Mouse (Mus musculus) lung, embryonic 14.5 days (tissue): ENCODE measurements around the gene 4930548H24Rik. TPM values are rescaled to one million over a fixed set of nuclear protein-coding genes. Genes with fewer than 3 reads are reported as not detected.

ENCODE experiments used
- ATAC-seq: fragments of 200-750 bp; cut with Nextera tagmentation; 2 replicates; pipeline ENCODE4 v1.8.0; 2017; ENCODE audit warnings: mild to moderate bottlenecking, moderate TSS enrichment, moderate library complexity; ENCODE audit not compliant: insufficient read depth
- DNase-seq: peaks from one replicate; pipeline ENCODE4 v3.0.0-alpha.2; 2015
- H3K27ac ChIP-seq: fragments of 300-500 bp; sonication (generic); 2 replicates; pipeline ENCODE4 v1.5.1; 2014; ENCODE audit warnings: low read depth, mild to moderate bottlenecking, moderate library complexity
- H3K27me3 ChIP-seq: fragments of 300-500 bp; sonication (generic); 2 replicates; pipeline ENCODE4 v1.6.1; 2014; ENCODE audit warnings: low read length, control low read depth; ENCODE audit not compliant: insufficient read depth
- H3K36me3 ChIP-seq: fragments of 300-500 bp; sonication (generic); 2 replicates; pipeline ENCODE4 v1.6.1; 2014; ENCODE audit warnings: control low read depth; ENCODE audit not compliant: insufficient read depth
- H3K4me1 ChIP-seq: fragments of 300-500 bp; sonication (generic); 2 replicates; pipeline ENCODE4 v1.6.1; 2014; ENCODE audit warnings: antibody characterized with exemption, control low read depth; ENCODE audit not compliant: insufficient read depth
- H3K4me2 ChIP-seq: fragments of 300-500 bp; sonication (generic); 2 replicates; pipeline ENCODE4 v1.6.1; 2014; ENCODE audit warnings: mild to moderate bottlenecking
- H3K4me3 ChIP-seq: fragments of 300-500 bp; sonication (generic); 2 replicates; pipeline ENCODE4 v1.5.1; 2014; ENCODE audit warnings: low read depth, low read length
- H3K9ac ChIP-seq: fragments of 300-500 bp; sonication (generic); 2 replicates; pipeline ENCODE4 v1.6.1; 2014
- H3K9me3 ChIP-seq: fragments of 300-500 bp; sonication (generic); 2 replicates; pipeline ENCODE4 v1.6.1; 2016; ENCODE audit warnings: low read depth, low read length, control low read depth
- CTCF ChIP-seq: IDR thresholded peaks from 2 replicates; pipeline ENCODE4 v1.5.1; 2016; ENCODE audit warnings: antibody characterized with exemption, low read depth
- WGBS: fragments of 180-500 bp; shearing (Covaris S2); extraction: QIAGEN DNeasy Blood & Tissue Kit; methylation state at CpG from one replicate; pipeline ENCODE4 v1.1.7; 2014; 5-methylcytosine and 5-hydroxymethylcytosine counted together
- polyA plus RNA-seq: library from polyadenylated mRNA; unstranded; fragments of >200 nt; fragmentation: Nextera tagmentation; extraction: Ambion mirVana; gene quantifications from 2 replicates; pipeline ENCODE4 v1.2.1, GENCODE M21; 2014

4930548H24Rik gene
- polyA plus RNA-seq, 1 experiment from 2014 or later: 0.18 TPM

DNA sequence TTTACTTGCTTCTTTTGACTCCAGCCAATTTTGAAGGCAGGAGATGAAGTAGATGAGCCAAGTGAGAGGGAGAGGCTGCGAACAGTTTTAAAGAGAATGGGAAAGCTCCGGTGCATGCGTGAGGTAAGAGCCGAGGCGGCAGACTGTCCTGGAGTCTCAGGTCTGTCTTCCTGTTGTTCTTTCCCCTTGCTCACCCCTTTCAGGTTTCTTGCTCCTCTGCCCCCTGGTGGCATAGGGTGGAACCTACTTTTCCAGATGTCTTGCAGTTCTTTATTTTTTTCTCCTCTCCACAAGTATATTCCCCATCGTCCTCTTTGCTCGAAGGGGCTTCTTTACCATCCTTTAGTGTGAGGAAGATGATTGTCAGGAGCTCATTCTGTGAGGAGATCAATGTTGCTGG, 15.2 kb upstream of the 4930548H24Rik start:
- TF ChIP-seq CTCF: peak; percentile 73
- H3K9me3 ChIP-seq: no peaks in the 10 kb centered on the region
- H3K27ac ChIP-seq: no peak overlapping the region
- 65% methylated on average over 7 of the region's 7 CpGs for WGBS
- ATAC-seq: no peak
- DNase-seq: peak; percentile 67
- H3K4me2 ChIP-seq: no peak overlapping the region
- H3K36me3 ChIP-seq: peaks cover 84% of the 10 kb centered on the region
- H3K4me3 ChIP-seq: no peak overlapping the region
- no peak overlapping the region for H3K9ac ChIP-seq
- H3K27me3 ChIP-seq: no peaks in the 10 kb centered on the region
- H3K4me1 ChIP-seq: no peaks in the 10 kb centered on the region

DNA sequence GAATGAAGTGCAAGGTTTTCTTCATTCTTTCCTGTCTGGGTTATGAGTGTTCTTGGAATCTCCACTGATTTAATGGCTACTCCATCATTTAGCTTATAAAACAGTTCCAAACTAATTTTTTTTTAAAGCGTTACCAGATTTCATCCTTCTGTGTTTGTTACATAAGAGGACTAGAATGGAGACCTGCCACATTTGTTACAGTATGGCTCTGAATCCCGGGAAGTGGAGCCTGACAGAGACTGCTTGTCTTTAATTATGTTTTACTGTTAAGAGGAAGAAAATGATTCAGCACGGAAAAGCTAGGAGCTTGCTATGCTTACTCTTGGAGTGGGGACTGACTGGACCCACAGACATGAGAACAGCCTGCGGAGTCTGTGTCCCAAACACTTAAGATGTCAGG, 5.0 kb upstream of the 4930548H24Rik start:
- Histone ChIP-seq H3K4me3 (no peak overlapping the region), H3K9ac (no peak overlapping the region), H3K27ac (no peak overlapping the region), H3K9me3 (no peaks in the 10 kb centered on the region), H3K36me3 (peaks cover 65% of the 10 kb centered on the region), H3K27me3 (no peaks in the 10 kb centered on the region), H3K4me2 (no peak overlapping the region), H3K4me1 (no peaks in the 10 kb centered on the region)
- 77% methylated on average over 4 of the region's 4 CpGs for WGBS
- no peak for TF ChIP-seq CTCF
- no peak for DNase-seq
- ATAC-seq: no peak

DNA sequence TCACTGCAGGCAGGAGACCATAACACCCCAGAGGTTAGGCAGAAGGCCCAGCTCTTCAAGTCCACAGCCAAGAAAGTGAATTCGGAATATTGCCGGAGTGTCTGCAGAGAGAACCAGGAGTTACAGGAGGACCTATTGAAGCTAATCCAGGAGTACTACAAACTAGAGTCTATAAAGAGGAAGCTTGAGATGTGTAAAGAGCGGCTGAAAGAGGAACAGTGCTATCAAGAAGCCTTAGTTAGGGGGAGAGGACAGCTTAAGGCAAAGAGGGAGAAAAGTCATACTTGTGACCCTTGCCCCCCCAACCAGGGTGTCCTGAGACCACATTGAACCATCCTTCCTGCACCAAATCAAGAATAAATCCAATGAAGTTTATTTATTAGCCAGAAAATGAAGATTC, 2.3 kb downstream of the 4930548H24Rik start:
- Histone ChIP-seq H3K9ac (no peak overlapping the region), H3K4me1 (no peaks in the 10 kb centered on the region), H3K4me3 (no peak overlapping the region), H3K27me3 (no peaks in the 10 kb centered on the region), H3K9me3 (no peaks in the 10 kb centered on the region), H3K4me2 (no peak overlapping the region), H3K27ac (no peak overlapping the region), H3K36me3 (no peaks in the 10 kb centered on the region)
- WGBS: 93% methylated on average over 3 of the region's 3 CpGs
- DNase-seq (no peak), ATAC-seq (no peak)
- no peak for TF ChIP-seq CTCF

DNA sequence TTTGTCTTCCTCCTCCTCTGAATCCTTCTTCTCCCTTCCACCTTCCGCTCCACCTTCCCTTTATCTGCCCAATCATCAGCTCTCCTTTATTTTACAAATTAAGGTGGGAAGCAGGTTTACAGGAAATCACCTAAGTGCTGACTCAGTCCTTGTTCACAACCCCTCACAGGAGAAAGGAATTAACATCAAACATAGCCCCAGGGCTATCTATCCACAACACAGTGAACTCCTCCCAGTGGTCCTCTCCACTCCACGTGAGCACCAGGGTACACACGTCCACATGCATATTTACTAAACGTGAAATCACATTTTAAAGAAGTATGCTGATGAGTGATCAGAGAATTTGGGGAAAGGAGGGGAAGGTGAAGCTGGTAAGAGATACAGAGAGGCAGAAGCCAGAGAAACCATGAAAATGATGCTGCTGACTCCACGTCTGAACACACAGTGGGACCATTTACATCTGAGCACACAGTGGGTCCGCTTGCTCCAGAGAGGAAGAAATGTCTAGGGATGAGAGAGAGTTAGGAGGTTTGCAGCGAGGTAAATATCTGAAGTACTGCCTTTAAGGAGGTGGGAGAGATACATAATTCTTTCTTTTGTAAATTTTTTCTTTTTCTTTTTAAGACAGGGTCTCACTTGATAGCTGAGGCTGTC, 3.7 kb downstream of the 4930548H24Rik start:
- Histone ChIP-seq H3K4me1 (no peaks in the 10 kb centered on the region), H3K4me3 (no peak overlapping the region), H3K4me2 (no peak overlapping the region), H3K9me3 (no peaks in the 10 kb centered on the region), H3K27ac (no peak overlapping the region), H3K27me3 (no peaks in the 10 kb centered on the region), H3K9ac (no peak overlapping the region), H3K36me3 (no peaks in the 10 kb centered on the region)
- no peak for TF ChIP-seq CTCF
- ATAC-seq (no peak), DNase-seq (no peak)
- 59% methylated on average over 7 of the region's 7 CpGs for WGBS

DNA sequence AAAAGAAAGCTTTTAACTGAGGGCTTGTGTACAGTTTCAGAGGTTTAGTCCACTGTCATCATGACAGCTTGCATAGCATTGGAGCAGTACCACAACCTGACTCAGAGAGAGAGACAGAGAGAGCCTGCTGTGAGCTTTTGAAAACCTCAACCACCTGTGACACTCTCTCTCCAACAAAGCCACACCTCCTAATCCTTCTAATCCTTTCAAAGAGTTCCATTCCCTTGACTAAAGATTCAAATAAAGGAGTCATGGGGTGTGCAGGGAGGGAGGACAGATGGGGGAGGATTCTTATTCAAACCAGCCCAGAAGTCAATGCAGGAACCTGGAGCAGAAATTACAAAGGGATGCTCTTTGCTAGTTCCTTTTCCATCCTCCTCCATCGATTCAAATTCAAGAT, 6.5 kb downstream of the 4930548H24Rik start:
- 68% methylated on average over 1 of the region's 1 CpGs for WGBS

DNA sequence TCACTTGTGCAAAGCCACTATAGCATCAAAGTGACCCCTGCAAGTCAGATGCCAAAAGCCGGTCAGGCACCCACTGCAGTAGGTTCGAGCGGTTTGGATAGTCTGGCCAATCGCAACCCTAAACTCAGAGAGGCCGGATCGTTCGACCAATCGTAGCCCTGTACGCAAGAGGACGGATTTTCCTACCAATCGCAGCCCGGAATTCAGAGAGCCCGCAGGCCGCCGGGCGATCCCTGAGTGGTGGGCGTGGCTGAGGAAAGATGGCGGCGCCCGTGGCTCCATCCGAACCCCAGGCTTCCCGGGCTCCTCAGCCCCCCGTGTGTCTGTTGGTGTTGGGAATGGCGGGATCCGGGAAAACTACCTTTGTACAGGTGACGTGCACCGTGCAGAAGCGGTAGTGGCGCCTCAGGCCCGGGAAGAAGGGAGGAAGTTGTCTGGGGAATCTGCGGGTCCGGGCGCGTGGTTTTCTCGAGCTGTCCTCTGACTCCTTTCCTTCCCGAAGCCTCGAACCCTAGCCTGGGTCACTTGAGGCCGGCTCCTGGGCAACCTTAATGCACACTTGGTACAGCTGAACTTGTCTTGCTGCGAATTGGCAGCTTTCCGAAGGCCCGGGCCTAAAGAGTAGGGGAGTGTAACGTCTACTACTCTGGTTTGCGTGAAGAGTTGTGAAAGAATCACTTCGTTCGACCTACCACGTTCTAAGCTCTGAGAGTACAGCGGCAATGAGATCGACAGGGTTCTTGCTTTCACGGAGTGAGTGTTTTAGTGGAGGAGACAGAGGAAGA, 9.2 kb downstream of the 4930548H24Rik start, which contains the start of gene Gpn1:
Gene Gpn1, plus strand, starts transcription at position 229 of the 785 bp plus-strand sequence.
- H3K4me2 ChIP-seq: peak within 1 kb of the TSS; percentile 73
- H3K9me3 ChIP-seq: no peaks in the 10 kb centered on the region
- ATAC-seq (peak; percentile 100), DNase-seq (peak; percentile 97)
- H3K4me1 ChIP-seq: 0 out of 2 replicates have a peak, but pooled peaks cover 3% of the 10 kb centered on the region
- H3K9ac ChIP-seq: peak within 1 kb of the TSS; percentile 73
- peaks cover 32% of the 10 kb centered on the region for H3K36me3 ChIP-seq
- no peaks in the 10 kb centered on the region for H3K27me3 ChIP-seq
- H3K4me3 ChIP-seq: peak within 1 kb of the TSS; percentile 78
- H3K27ac ChIP-seq: no peak within 1 kb of the TSS
- under 1% methylated on average over 49 of the region's 49 CpGs for WGBS
- no peak for TF ChIP-seq CTCF

More for the DNA sequence above, 6.5 kb downstream of the 4930548H24Rik start:
- Histone ChIP-seq H3K9me3 (no peaks in the 10 kb centered on the region), H3K4me2 (no peak overlapping the region), H3K27ac (no peak overlapping the region), H3K27me3 (no peaks in the 10 kb centered on the region), H3K9ac (no peak overlapping the region), H3K36me3 (peaks cover 8% of the 10 kb centered on the region), H3K4me3 (no peak overlapping the region), H3K4me1 (0 out of 2 replicates have a peak, but pooled peaks cover 3% of the 10 kb centered on the region)
- DNase-seq (no peak), ATAC-seq (no peak)
- TF ChIP-seq CTCF: no peak

DNA sequence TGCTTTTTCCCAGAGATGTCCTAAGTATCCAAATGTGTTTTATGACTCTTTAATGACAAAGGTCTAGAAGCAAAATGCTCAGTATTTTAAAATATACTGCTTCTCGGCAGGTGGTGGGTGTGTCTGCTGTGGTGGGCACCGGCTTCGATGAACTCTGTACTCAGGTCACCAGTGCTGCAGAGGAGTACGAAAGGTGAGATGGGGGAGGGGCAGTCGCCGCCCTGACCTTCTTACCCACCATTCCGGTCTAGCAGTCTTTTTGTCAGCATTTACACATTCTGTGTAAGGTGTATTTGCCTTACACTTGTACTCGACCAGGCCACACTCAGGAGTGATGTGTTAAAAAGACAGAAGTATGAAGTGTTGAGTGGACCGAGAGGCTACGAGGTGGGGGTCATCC, 19.3 kb downstream of the 4930548H24Rik start:
- no peak overlapping the region for H3K4me2 ChIP-seq
- ATAC-seq (no peak), DNase-seq (peak; percentile 2)
- no peak overlapping the region for H3K9ac ChIP-seq
- H3K27me3 ChIP-seq: no peaks in the 10 kb centered on the region
- peaks cover 92% of the 10 kb centered on the region for H3K36me3 ChIP-seq
- H3K27ac ChIP-seq: no peak overlapping the region
- H3K4me3 ChIP-seq: no peak overlapping the region
- H3K4me1 ChIP-seq: no peaks in the 10 kb centered on the region
- WGBS: 64% methylated on average over 10 of the region's 10 CpGs
- no peaks in the 10 kb centered on the region for H3K9me3 ChIP-seq
- TF ChIP-seq CTCF: no peak
